Mouse (Mus musculus): ENCODE measurements around the gene Cnot6.
A peak's percentile ranks its signal among the peaks of the same experiment; 100 is the strongest.

The Cnot6 gene

GRCm38 (mm10) chr11:49712555-49713335 lies at the start of gene Cnot6:
TSS of gene Cnot6 (minus strand) at chr11:49712723.
- DNase-seq (ENCODE audit: low spot score), result peak; percentile 93

- DNase-seq (ENCODE audit: low spot score), result no peak
Observed at GRCm38 (mm10) chr11:49761130-49761529, 48.6 kb upstream of the Cnot6 start.

GRCm38 (mm10) chr11:49758096-49758495 lies 45.6 kb upstream of the Cnot6 start:
- no peak for DNase-seq (ENCODE audit: low spot score)

GRCm38 (mm10) chr11:49754958-49755665 lies 42.6 kb upstream of the Cnot6 start:
- DNase-seq (ENCODE audit: low spot score), result no peak

GRCm38 (mm10) chr11:49746756-49747155 lies 34.2 kb upstream of the Cnot6 start:
- DNase-seq (ENCODE audit: low spot score), result no peak

GRCm38 (mm10) chr11:49745839-49746238 lies 33.3 kb upstream of the Cnot6 start:
- DNase-seq (ENCODE audit: low spot score), result no peak

GRCm38 (mm10) chr11:49744981-49745380 lies 32.5 kb upstream of the Cnot6 start:
- DNase-seq (ENCODE audit: low spot score), result no peak

GRCm38 (mm10) chr11:49743634-49744033 lies 31.1 kb upstream of the Cnot6 start:
- no peak for DNase-seq (ENCODE audit: low spot score)

- DNase-seq (ENCODE audit: low spot score), result no peak
Observed at GRCm38 (mm10) chr11:49742248-49742647, 29.7 kb upstream of the Cnot6 start.

GRCm38 (mm10) chr11:49739776-49740175 lies 27.3 kb upstream of the Cnot6 start:
- no peak for DNase-seq (ENCODE audit: low spot score)

GRCm38 (mm10) chr11:49738659-49739406 lies 26.3 kb upstream of the Cnot6 start:
- no peak for DNase-seq (ENCODE audit: low spot score)

GRCm38 (mm10) chr11:49737625-49738024 lies 25.1 kb upstream of the Cnot6 start:
- DNase-seq (ENCODE audit: low spot score), result no peak

GRCm38 (mm10) chr11:49734771-49735170 lies 22.2 kb upstream of the Cnot6 start:
- DNase-seq (ENCODE audit: low spot score), result no peak

- no peak for DNase-seq (ENCODE audit: low spot score)
Observed at GRCm38 (mm10) chr11:49730275-49730948, 17.9 kb upstream of the Cnot6 start.

GRCm38 (mm10) chr11:49727877-49728276 lies 15.4 kb upstream of the Cnot6 start:
- no peak for DNase-seq (ENCODE audit: low spot score)

- no peak for DNase-seq (ENCODE audit: low spot score)
Observed at GRCm38 (mm10) chr11:49726800-49727199, 14.3 kb upstream of the Cnot6 start.

- no peak for DNase-seq (ENCODE audit: low spot score)
Observed at GRCm38 (mm10) chr11:49724676-49725075, 12.2 kb upstream of the Cnot6 start.

- DNase-seq (ENCODE audit: low spot score), result no peak
Observed at GRCm38 (mm10) chr11:49723281-49723680, 10.8 kb upstream of the Cnot6 start.

GRCm38 (mm10) chr11:49722692-49723091 lies 10.2 kb upstream of the Cnot6 start:
- no peak for DNase-seq (ENCODE audit: low spot score)

GRCm38 (mm10) chr11:49721358-49721757 lies 8.8 kb upstream of the Cnot6 start:
- DNase-seq (ENCODE audit: low spot score), result no peak

- no peak for DNase-seq (ENCODE audit: low spot score)
Observed at GRCm38 (mm10) chr11:49719466-49720151, 7.1 kb upstream of the Cnot6 start.
